Mouse (Mus musculus) adrenal gland, postnatal 36 days (tissue): ENCODE measurements around the gene Spata31d1a. TPM values are rescaled to one million over a fixed set of nuclear protein-coding genes. Genes with fewer than 3 reads are reported as not detected.
"Not testable (repeated sequence)": the region's sequence is repeated elsewhere in the genome, so short reads cannot be mapped to it uniquely, and the experiment has no call there.

Source experiments
- DNase-seq, 2 experiments: peaks; one replicate each; pipeline ENCODE4 v3.0.0; 2021; ENCODE audit warnings: mixed read lengths in 1 of 2
- total RNA-seq, 2 experiments: library from RNA; stranded (reverse); gene quantifications; 2 replicates each; pipeline ENCODE4 v1.2.3; 2021

The Spata31d1a gene
- total RNA-seq, 2 experiments from 2014 or later: not detected

GRCm38 (mm10) chr13:59700137-59700536, 10.0 kb downstream of the Spata31d1a start:
- not testable (repeated sequence) for DNase-seq

DNA sequence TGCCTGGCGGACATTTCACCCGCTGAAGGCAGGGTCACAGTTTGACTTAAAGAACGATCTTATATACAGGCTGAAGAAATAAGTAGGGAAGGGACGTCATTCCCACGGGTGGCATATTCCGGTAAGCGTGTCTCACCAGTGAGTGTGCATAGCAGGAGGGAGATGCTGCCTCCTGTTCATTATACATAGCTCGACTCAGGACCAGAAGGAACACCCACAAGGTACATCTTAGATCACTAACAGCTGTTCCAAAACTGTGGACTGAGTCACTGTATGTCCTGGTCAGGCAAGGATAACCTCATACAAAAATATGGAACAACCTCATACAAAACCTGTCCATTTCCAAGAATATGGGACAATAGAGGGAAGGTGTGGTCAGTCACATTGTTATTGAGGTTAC, 11.0 kb downstream of the Spata31d1a start:
- no peak for DNase-seq

- DNase-seq: no peak
Observed at GRCm38 (mm10) chr13:59695781-59696180, 14.3 kb downstream of the Spata31d1a start.

GRCm38 (mm10) chr13:59694008-59694407, 16.1 kb downstream of the Spata31d1a start, which contains the start of gene 4921517D22Rik:
Gene 4921517D22Rik, minus strand, starts transcription at chr13:59694108.
- DNase-seq: no peak

DNA sequence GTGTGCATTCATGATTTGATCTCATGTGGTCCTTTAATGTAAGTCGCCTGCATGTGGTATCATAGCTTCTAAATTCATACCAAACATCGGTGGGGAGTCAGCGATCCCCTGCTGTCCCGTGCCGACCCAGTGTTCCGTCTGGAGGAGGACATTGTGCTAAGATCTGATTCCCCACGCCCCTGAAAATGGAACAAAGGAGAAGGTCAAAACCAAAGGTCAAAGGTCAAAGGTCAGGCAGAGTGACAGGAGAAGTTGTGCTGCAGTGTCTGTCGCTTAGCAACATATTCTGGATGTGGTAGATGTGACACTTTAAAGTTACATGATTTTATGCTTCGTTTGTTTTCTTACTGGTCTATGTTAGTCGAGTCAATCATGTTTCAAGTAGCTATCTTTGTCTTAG, 18.7 kb downstream of the Spata31d1a start:
- DNase-seq: no peak

- DNase-seq: no peak
Observed at GRCm38 (mm10) chr13:59690576-59690975, 19.6 kb downstream of the Spata31d1a start.

DNA sequence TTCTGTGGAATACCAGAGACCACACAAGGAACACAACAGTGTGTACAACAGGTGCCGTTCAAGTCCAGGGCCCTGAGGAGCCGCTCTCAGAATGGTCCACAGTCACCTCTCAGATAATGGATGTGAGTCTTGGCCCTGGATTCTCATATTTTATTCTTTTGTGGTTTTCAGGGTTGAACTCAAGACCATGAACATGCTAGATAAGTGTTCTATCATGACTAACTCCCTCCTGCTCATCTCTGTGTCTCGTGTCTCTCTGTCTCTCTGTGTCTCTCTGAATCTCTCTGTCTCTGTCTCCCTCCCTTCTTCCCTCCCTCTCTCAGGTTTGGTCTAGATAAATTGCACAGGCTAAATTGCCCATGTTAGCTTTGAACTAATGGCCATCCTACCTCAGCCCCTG, 20.3 kb downstream of the Spata31d1a start:
- DNase-seq: no peak

DNA sequence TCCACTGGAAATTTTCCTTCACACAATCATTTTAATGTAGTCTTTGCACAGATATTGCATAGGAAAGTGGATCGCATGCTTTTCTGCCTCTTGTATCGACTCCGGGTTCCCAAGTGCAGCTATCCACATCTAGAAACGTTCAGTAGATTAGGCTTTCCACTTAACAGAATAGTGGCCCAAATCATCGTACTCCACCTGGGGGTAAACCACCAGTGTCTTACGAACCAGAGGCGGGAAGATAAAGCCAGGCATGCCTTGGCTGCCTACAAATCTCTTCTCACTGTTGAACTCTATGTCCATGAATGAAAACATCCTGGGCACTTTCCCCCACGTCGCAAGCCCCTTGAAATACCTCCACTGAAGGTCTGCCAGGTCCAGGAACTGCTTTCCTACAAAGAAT, 20.8 kb downstream of the Spata31d1a start:
- DNase-seq: no peak

DNA sequence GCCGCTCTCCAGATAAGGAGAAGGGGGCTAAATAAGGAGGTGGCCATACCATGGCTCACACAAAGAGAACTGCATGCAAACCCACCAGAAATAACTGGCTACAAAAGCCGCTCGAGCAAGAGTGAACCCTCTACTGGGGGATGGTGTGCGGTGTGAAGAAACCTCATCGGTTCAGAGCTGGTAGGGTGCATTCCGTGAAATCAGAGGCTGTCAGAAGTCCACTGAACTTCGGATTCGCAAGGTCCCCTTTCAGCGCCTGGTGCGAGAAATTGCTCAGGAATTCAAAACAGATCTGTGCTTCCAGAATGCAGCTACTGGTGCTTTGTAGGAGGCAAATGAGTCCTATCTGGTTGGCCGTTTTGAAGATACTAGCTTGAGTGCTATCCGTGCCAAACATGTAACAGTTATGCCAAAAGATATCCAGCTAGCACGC, 21.8 kb downstream of the Spata31d1a start:
- DNase-seq: peak in 1 of 2 experiments; percentile 29

- DNase-seq: no peak
Observed at GRCm38 (mm10) chr13:59685236-59685635, 24.9 kb downstream of the Spata31d1a start.

GRCm38 (mm10) chr13:59682629-59683028, 27.5 kb downstream of the Spata31d1a start:
- no peak for DNase-seq

GRCm38 (mm10) chr13:59679908-59680307, 30.2 kb downstream of the Spata31d1a start:
- DNase-seq: no peak

GRCm38 (mm10) chr13:59679306-59679705, 30.8 kb downstream of the Spata31d1a start:
- no peak for DNase-seq

DNA sequence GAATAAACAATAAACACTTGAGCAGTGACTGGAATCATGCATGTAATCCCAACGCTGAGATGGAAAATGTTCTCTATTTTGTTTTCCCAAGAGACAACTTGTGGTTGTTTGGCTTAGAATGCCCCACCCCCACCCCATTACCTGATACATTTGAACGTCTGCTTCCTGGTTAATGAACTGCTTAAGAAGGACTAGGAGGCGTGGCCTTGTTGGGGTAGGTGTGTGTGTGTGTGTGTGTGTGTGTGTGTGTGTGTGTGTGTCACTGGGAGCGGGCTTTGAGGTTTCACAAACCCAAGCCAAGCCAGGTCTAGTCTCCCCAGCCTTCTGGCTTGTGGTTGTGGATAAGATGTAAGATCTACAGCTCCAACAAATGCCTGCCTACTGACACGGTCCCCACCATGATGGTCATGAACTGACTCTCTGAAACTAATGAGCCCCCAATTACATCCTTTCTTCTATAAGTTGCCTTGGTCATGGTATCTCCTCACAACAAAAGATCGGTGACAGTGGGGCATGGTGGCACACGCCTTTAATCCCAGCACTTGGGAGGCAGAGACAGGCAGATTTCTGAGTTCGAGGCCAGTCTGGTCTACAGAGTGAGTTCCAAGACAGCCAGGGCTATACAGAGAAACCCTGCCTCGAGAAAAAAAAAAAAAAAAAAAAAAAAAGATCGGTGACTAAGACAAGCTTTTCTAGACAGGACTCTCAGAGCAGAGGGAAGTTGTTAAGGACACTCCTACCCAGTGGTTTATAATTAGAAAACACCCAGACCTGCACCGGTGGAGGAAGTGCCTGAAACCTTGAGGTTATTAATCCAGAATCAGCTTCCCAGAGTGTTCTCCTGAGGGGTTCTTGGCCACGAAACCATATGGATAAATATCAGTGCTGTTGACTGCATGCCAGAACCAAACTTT, 33.6 kb downstream of the Spata31d1a start:
- peak in 1 of 2 experiments; percentile 20 for DNase-seq

GRCm38 (mm10) chr13:59675151-59676011, 34.7 kb downstream of the Spata31d1a start, which contains the start of gene Golm1:
Gene Golm1, minus strand, starts transcription at chr13:59675811.
- peak; percentile 76 to 85 for DNase-seq

DNA sequence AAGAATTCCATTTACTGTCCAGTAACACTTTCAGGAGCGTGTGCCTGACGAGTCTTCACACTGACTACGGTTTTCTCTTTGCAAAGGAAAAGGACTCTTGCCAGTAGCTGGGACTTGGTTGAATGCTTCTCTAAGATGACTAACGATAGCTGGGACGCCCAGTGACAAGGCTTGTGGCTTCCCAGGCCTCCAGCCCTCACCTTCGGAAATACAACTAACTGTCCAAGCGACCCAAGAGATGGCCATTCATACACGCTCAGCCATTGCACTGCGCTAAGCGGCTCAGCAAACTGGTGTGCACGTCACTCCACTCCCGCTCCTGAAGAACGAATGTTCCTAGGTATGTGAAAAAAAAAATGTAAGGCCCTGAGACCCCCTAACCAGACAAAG, 35.4 kb downstream of the Spata31d1a start:
- DNase-seq: peak in 1 of 2 experiments; percentile 25

- no peak for DNase-seq
Observed at GRCm38 (mm10) chr13:59674215-59674614, 35.9 kb downstream of the Spata31d1a start.

DNA sequence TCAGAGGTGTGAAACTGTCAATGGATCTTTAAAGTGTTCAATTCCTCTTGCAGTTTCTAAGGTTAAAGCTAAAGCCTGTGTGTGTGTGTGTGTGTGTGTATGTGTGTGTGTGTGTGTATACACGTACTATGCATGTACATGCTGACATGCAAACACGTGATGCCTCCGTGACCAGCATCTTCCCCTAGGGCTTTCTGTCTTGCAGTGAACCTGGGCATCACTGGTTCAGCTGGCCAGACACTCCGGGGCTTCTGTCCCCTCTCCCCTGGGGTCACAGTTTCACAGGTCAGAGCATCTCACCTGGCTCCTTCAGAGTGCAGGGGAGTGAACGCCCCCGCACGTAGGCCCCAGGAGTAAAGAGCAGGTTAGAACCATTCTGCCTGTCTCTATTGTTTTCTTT, 36.5 kb downstream of the Spata31d1a start:
- DNase-seq: no peak

DNA sequence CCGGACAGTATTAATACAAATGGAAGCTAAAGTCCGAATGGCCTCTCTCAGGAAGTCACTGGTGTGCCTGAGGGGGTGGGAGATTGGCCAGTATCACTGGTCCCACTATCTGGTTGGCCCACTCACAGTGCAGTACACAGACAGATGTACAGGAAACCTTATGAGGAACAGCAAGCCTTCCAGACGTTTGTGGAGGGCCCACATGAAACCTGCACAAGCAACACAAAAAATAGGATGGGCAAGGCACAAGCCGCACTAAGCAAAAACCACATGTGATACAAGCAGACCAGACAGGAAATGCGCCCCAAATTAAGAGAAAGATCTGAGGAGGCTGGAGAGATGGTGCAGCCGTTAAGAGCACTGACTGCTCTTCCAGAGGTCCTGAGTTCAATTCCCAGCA, 37.9 kb downstream of the Spata31d1a start:
- DNase-seq: no peak

GRCm38 (mm10) chr13:59671521-59671920, 38.6 kb downstream of the Spata31d1a start:
- DNase-seq: no peak

DNA sequence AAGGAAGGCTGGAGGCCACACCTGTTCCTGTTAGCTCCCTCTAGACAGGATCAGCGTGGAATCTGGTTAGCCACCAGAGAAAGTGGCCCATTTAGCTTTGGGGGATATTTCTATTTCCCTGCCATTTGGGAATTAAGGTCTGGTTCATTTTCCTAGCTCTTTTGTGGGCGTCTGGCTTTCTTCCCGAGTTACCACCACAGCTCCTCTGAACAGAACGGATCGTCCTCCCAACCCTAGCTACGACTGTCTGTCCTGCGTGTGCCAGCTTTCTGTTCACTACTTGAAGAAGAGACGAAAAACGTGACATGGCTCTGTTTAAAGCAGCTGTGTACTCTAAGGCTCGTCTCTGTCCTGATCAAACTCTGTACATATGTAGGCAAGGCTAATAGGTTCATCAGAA, 40.2 kb downstream of the Spata31d1a start:
- DNase-seq: no peak

DNA sequence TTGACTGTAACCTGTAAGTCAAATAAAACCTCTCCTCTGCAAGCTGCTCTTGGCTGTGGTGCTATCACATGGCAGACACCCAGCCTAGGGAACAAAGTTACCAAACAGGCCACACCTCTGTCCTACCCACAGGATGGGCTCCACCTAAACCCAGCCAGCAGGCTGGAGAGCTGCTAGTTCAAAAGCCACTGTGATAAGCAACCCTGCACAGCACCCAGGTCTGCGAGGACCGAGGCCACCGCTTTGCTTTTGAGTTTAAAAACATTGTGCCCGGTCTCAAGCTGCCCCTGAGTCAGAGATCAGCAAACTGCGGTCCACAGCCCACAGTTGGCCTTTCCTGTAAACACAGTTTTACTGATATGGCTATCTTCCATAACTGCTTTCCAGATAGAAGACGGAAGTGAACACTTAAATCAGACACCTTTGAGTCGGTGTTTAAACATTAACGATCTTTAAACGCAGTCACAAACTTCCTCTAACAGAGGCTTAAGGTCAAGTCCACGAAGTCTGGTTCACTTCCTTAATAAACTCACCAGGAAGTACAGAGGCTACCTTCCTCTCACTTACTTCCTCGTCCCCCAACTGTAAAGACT, 41.5 kb downstream of the Spata31d1a start:
- DNase-seq: peak in 1 of 2 experiments; percentile 22
